Mouse (Mus musculus) gonadal fat pad, adult 2 months (tissue): ENCODE data around the gene Bahd1. TPM values are rescaled to one million over a fixed set of nuclear protein-coding genes. Genes with fewer than 3 reads are reported as not detected.

ENCODE experiments used
- DNase-seq: peaks from one replicate; pipeline ENCODE4 v3.0.0-alpha.2; 2012; ENCODE audit warnings: low read depth
- polyA plus RNA-seq: library from polyadenylated mRNA; depleted of rRNA; stranded (reverse); fragments of >200 nt; gene quantifications from 2 replicates; pipeline ENCODE4 v1.2.3, GENCODE M21; 2012; rRNA removed

Gene Bahd1
- polyA plus RNA-seq, 1 experiment: 22.9 TPM

DNA sequence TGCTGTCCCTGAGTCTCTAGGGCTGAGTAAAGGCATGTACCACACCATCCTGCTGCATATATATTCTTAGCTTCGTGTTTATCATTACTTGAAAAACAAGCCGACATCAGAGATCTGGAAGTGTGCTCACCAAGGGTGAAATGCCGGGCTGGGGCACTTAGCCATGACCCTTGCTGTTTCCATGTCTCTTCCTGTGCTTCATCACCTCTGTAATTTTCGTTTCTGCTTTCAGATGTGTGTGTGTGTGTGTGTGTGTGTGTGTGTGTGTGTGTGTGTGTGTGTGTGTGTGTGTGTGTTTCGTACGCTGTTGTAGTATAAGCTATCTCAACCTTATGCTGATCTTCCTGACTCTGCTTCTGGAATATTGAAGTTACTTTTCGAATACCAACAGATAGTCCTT, 41.2 kb downstream of the Bahd1 start:
- no peak for DNase-seq

GRCm38 (mm10) chr2:118943232-118943631, 43.1 kb downstream of the Bahd1 start:
- DNase-seq: no peak

DNA sequence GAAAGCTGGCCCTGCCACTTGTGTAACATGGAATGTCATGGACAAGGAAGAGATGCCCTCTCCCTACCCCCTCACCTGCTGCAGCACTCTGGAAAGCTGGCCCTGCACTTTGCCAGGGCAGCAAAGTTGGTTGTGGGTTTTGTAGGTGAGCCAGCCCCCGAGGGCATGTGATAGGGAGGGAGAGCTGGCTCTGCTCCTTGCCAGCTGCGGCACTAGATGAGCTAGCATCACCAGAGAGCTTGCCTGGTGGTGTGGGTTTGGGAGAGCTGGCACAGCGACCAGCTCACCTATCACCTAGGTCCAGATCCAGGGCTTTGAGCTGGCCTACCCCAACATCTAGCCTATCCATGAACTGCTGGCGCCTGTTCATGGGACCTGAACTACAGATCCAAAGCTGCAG, 48.6 kb downstream of the Bahd1 start:
- DNase-seq: peak; percentile 81

GRCm38 (mm10) chr2:118949699-118950098, 49.5 kb downstream of the Bahd1 start:
- no peak for DNase-seq

GRCm38 (mm10) chr2:118956497-118956896, 56.3 kb downstream of the Bahd1 start:
- DNase-seq: no peak

GRCm38 (mm10) chr2:118959644-118960043, 59.5 kb downstream of the Bahd1 start:
- DNase-seq: no peak

- DNase-seq: no peak
These were observed 60.2 kb downstream of the Bahd1 start for GRCm38 (mm10) chr2:118960413-118960812.

DNA sequence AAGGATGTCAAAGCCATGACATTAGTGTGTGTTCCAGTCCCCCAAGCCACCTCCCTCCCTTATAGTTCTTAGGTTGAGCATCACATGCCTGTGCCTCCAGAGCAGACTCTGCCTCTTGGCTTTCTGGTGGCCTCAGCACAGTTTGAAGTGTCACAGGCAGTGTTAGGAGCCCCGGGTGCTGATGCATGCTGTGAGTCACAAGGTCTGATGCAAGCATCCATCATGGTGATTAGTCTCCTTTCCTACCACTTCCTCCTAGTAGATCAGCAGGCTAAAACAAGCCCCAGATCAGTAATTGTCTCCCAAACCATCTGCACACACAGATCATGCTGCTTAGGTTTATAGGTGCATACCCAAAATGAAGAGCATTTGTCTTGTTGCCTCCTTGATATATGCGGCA, 61.4 kb downstream of the Bahd1 start:
- no peak for DNase-seq

DNA sequence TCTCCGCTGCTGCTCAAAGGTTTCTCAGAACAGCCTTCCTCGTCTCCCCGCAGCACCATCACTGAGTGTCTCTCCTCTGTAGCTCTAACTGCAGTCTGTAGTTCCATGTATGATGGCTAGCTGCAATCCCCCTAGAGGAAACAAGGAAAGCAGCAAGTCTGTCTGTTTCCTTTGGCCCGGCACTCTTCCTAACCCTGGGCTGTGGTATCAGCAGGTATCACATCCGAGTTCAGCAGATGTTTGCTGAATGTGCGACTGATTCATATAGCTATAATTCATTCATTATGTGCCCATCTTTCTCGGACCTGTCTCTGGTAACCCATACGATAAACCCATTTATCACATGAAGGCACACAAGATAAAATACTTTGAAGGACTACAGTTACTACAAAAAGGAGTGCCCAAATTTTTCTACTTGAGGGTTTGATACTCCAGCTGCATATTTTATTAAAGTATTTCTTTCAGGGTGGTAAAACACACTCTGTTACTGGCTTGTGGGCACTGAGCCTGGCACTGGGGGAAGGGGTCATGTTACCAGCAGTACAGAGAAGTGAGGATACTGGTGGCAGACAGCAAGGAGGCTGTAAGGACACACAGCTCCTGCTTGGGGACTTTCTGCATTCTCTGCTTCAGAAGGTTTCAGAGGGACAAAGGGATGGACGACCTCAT, 63.0 kb downstream of the Bahd1 start:
- DNase-seq: no peak

GRCm38 (mm10) chr2:118963676-118964012, 63.5 kb downstream of the Bahd1 start:
- no peak for DNase-seq

GRCm38 (mm10) chr2:118969585-118970147, 69.5 kb downstream of the Bahd1 start:
- DNase-seq: no peak

DNA sequence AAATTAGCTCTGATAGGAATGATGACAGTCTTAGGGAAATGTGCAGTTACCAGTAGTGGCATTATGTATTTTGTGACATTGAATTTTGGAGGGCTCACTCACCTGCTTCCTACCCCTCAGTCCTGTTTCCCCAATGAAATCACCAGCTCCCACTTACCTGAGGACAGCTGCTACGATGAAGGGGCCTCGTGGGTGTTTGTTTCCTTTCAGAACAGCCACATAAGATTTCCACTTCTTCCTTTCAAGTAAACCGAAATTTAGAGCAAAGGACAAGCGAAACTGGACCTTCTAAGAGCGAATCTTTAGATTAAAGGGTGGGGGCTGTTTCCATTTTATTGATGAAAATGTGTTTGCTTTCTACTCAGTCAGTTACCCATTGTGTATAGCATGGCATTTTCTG, 71.9 kb downstream of the Bahd1 start:
- DNase-seq: no peak

- no peak for DNase-seq
These were observed 72.7 kb downstream of the Bahd1 start for GRCm38 (mm10) chr2:118972687-118973376.

Other genes with a start within 250 kb of the Bahd1 start
- gene Pak6, start 237.1 kb upstream of the Bahd1 start, polyA plus RNA-seq: 1.8 and 2.3 TPM in 2 replicates
- gene Ankrd63, start 196.4 kb upstream of the Bahd1 start, polyA plus RNA-seq: 0.01 and 0.18 TPM in 2 replicates
- gene Plcb2, start 171.9 kb upstream of the Bahd1 start, polyA plus RNA-seq: 1.6 and 2.1 TPM in 2 replicates
- 13.7 and 19.1 TPM in 2 replicates for gene Inafm2, start 154.6 kb upstream of the Bahd1 start, polyA plus RNA-seq
- 9.7 and 14.1 TPM in 2 replicates for gene Ccdc9b, start 137.7 kb upstream of the Bahd1 start, polyA plus RNA-seq
- gene Phgr1, start 127.6 kb upstream of the Bahd1 start, polyA plus RNA-seq: 0.60 and 2.3 TPM in 2 replicates
- 2.1 and 4.8 TPM in 2 replicates for gene Disp2, start 120.7 kb upstream of the Bahd1 start, polyA plus RNA-seq
- gene Knstrn, start 86.4 kb upstream of the Bahd1 start, polyA plus RNA-seq: 2.0 and 2.8 TPM in 2 replicates
- 109 and 135 TPM in 2 replicates for gene Ivd, start 38.4 kb upstream of the Bahd1 start, polyA plus RNA-seq
- 11.8 and 12.0 TPM in 2 replicates for gene Chst14, start 26.1 kb downstream of the Bahd1 start, polyA plus RNA-seq
- 7.4 and 10.3 TPM in 2 replicates for gene Ccdc32, start 129.0 kb downstream of the Bahd1 start, polyA plus RNA-seq
- 2.8 and 3.5 TPM in 2 replicates for gene Rpusd2, start 134.4 kb downstream of the Bahd1 start, polyA plus RNA-seq
- 0.10 and 0.27 TPM in 2 replicates for gene Knl1, start 146.7 kb downstream of the Bahd1 start, polyA plus RNA-seq
- gene Rad51, start 212.4 kb downstream of the Bahd1 start, polyA plus RNA-seq: 2.1 and 2.6 TPM in 2 replicates